Mouse (Mus musculus): ENCODE results near the gene Odf3. TPM values are rescaled to one million over a fixed set of nuclear protein-coding genes. Genes with fewer than 3 reads are reported as not detected.

The Odf3 gene
- polyA plus RNA-seq, 1 experiment, result 0.13 TPM

DNA sequence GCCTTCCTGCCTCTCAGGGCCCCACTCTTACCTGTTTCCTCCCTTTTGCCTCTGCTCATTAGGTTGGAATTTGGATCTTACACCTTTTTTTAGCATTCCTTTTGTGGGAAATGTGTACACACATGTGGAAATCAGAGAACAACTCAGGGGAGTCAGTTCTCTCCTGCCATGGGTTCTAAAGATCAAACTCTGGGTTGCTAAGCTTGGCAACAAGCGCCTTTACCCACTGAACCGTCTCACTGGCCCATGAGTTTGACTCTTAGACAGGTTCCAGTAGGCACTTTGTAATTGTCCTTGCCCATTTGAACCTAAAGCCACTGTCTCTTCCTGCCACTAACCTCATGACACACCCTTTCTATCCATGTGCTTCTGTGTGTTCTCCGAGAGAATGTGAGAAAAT is 47.0 kb downstream of the Odf3 start:
- no peaks in the 10 kb centered on the region for H3K4me1 ChIP-seq (ENCODE audit: control insufficient read depth, insufficient read depth, low read length)
- no peak for DNase-seq
- no peak overlapping the region for H3K27ac ChIP-seq (ENCODE audit: insufficient read depth, low read length)
- no peaks in the 10 kb centered on the region for H3K27me3 ChIP-seq (ENCODE audit: control insufficient read depth, insufficient read depth, low read length)
- no peak overlapping the region for H3K4me3 ChIP-seq (replicated peaks; ENCODE audit: insufficient read depth, low read depth, low read length)
- WGBS, result 88% methylated on average over 3 of the region's 3 CpGs
- TF ChIP-seq CTCF (IDR thresholded peaks at IDR 0.05; ENCODE audit: borderline replicate concordance, insufficient read depth, low read depth, low read length) (no peak), POLR2A (IDR thresholded peaks at IDR 0.05; ENCODE audit: borderline replicate concordance, insufficient read depth, low read length) (no peak)

DNA sequence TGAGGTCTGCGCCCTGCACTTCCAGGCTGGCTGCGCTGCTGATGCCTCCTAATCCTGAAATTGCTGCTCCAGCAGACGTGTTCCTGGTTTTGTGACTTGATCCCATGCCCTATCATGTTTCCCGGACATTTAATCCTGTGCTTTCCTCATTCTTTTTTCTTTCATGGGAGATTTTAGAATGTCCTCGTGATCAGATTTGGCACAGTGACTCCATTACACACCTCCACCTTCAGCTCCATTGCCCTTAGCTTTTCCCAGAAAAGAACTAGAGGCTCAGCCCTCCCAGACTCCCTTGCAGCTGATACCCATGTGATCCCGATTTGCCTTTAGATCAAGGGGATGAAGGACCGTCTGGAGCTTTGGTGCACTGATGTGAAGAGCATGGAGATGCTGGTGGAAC is 50.3 kb downstream of the Odf3 start:
- no peak for DNase-seq
- 90% methylated on average over 7 of the region's 7 CpGs for WGBS
- TF ChIP-seq CTCF (IDR thresholded peaks at IDR 0.05; ENCODE audit: borderline replicate concordance, insufficient read depth, low read depth, low read length) (no peak), POLR2A (IDR thresholded peaks at IDR 0.05; ENCODE audit: borderline replicate concordance, insufficient read depth, low read length) (no peak)
- Histone ChIP-seq H3K4me3 (replicated peaks; ENCODE audit: insufficient read depth, low read depth, low read length) (no peak overlapping the region), H3K27ac (ENCODE audit: insufficient read depth, low read length) (no peak overlapping the region), H3K4me1 (ENCODE audit: control insufficient read depth, insufficient read depth, low read length) (no peaks in the 10 kb centered on the region), H3K27me3 (ENCODE audit: control insufficient read depth, insufficient read depth, low read length) (no peaks in the 10 kb centered on the region)

DNA sequence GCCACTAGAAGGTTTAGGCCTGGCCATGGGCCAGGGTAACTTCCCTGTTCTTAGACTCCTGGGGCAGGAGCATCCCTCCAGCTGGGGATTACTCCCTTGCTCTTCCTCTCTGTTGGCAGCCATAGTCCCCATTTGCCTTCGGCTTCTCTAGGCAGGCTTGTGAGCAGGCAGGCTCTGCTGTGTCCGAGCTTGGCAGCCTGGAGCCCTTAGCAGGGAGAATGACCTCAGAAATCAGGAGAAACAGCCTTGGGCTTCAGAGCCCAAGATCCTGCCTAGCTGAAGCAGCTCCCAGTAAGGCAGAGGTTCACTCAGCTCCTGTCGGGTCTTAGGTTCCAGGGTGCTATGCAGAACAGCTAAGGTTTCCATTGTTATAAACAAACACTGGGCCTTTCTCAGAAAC is 51.5 kb downstream of the Odf3 start:
- Histone ChIP-seq H3K27ac (ENCODE audit: insufficient read depth, low read length) (no peak overlapping the region), H3K4me3 (replicated peaks; ENCODE audit: insufficient read depth, low read depth, low read length) (no peak overlapping the region), H3K27me3 (ENCODE audit: control insufficient read depth, insufficient read depth, low read length) (no peaks in the 10 kb centered on the region), H3K4me1 (ENCODE audit: control insufficient read depth, insufficient read depth, low read length) (no peaks in the 10 kb centered on the region)
- DNase-seq, result no peak
- TF ChIP-seq CTCF (IDR thresholded peaks at IDR 0.05; ENCODE audit: borderline replicate concordance, insufficient read depth, low read depth, low read length), result no peak
- TF ChIP-seq POLR2A (IDR thresholded peaks at IDR 0.05; ENCODE audit: borderline replicate concordance, insufficient read depth, low read length), result no peak
- WGBS, result 59% methylated on average over 3 of the region's 3 CpGs

DNA sequence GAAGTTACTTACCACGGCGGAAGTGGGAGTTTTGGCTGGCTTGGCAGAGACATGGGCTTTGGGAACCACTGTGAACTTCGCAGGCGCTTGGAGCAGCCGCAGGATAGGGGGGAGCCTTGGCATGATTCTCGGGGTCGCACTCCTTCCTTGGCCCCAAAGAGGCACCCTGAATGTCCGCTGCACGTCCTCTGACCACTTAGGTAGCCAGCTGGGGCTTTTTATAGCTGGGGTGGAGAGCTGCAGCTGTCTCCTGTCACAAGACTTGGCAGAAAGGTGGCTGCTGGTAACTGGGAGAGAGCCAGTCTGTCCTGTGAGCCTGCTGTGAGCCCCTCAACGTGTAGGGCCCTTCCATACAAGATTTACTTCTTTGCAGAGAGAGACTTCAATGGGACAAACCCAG is 52.6 kb downstream of the Odf3 start, which contains the start of gene Cox8b:
Gene Cox8b (minus strand): TSS at position 227 of the 400 bp plus-strand sequence.
- DNase-seq, result no peak
- TF ChIP-seq CTCF (IDR thresholded peaks at IDR 0.05; ENCODE audit: borderline replicate concordance, insufficient read depth, low read depth, low read length) (no peak), POLR2A (IDR thresholded peaks at IDR 0.05; ENCODE audit: borderline replicate concordance, insufficient read depth, low read length) (no peak)
- no peaks in the 10 kb centered on the region for H3K4me1 ChIP-seq (ENCODE audit: control insufficient read depth, insufficient read depth, low read length)
- no peak within 1 kb of the TSS for H3K27ac ChIP-seq (ENCODE audit: insufficient read depth, low read length)
- no peaks in the 10 kb centered on the region for H3K27me3 ChIP-seq (ENCODE audit: control insufficient read depth, insufficient read depth, low read length)
- no peak within 1 kb of the TSS for H3K4me3 ChIP-seq (replicated peaks; ENCODE audit: insufficient read depth, low read depth, low read length)
- 8% methylated on average over 10 of the region's 10 CpGs for WGBS

Other genes with a start within 250 kb of the Odf3 start
- not detected in 2 replicates for gene Olfr46, start 246.5 kb upstream of the Odf3 start, polyA plus RNA-seq (2012; rRNA removed)
- not detected in 2 replicates for gene Olfr61, start 218.8 kb upstream of the Odf3 start, polyA plus RNA-seq (2012; rRNA removed)
- gene Olfr53, start 201.4 kb upstream of the Odf3 start, polyA plus RNA-seq (2012; rRNA removed), result not detected in 2 replicates
- not detected in 2 replicates for gene Olfr539, start 187.9 kb upstream of the Odf3 start, polyA plus RNA-seq (2012; rRNA removed)
- gene Olfr45, start 165.9 kb upstream of the Odf3 start, polyA plus RNA-seq (2012; rRNA removed), result not detected in 2 replicates
- gene Olfr541, start 150.5 kb upstream of the Odf3 start, polyA plus RNA-seq (2012; rRNA removed), result not detected in 2 replicates
- 0.18 and 0.25 TPM in 2 replicates for gene Cyp2e1, start 84.1 kb upstream of the Odf3 start, polyA plus RNA-seq (2012; rRNA removed)
- gene Syce1, start 60.0 kb upstream of the Odf3 start, polyA plus RNA-seq (2012; rRNA removed), result 0.11 and 0.79 TPM in 2 replicates
- gene Zfp941, start 25.6 kb upstream of the Odf3 start, polyA plus RNA-seq (2012; rRNA removed), result 13.2 and 14.5 TPM in 2 replicates
- gene Urah, start 12.8 kb upstream of the Odf3 start, polyA plus RNA-seq (2012; rRNA removed), result 0.38 and 0.62 TPM in 2 replicates
- not detected in 2 replicates for gene Scgb1c1, start 2.3 kb upstream of the Odf3 start, polyA plus RNA-seq (2012; rRNA removed)
- 0.15 and 0.25 TPM in 2 replicates for gene Gm45785, start 8.5 kb downstream of the Odf3 start, polyA plus RNA-seq (2012; rRNA removed)
- 71.1 and 74.7 TPM in 2 replicates for gene Ric8a, start 9.2 kb downstream of the Odf3 start, polyA plus RNA-seq (2012; rRNA removed)
- gene Bet1l, start 9.8 kb downstream of the Odf3 start, polyA plus RNA-seq (2012; rRNA removed), result 30.8 TPM in 2 replicates
- gene Psmd13, start 34.2 kb downstream of the Odf3 start, polyA plus RNA-seq (2012; rRNA removed), result 107 and 109 TPM in 2 replicates
- gene Sirt3, start 34.5 kb downstream of the Odf3 start, polyA plus RNA-seq (2012; rRNA removed), result 93.6 and 99.4 TPM in 2 replicates
- 4.9 and 7.9 TPM in 2 replicates for gene Cox8b, start 52.6 kb downstream of the Odf3 start, polyA plus RNA-seq (2012; rRNA removed)
- 0.18 and 0.54 TPM in 2 replicates for gene Nlrp6, start 73.1 kb downstream of the Odf3 start, polyA plus RNA-seq (2012; rRNA removed)
- gene Pgghg, start 93.6 kb downstream of the Odf3 start, polyA plus RNA-seq (2012; rRNA removed), result 5.6 and 6.6 TPM in 2 replicates
- 0.16 TPM in 1 of 2 replicates, not detected in the other for gene Ifitm5, start 102.5 kb downstream of the Odf3 start, polyA plus RNA-seq (2012; rRNA removed)
- not detected in 2 replicates for gene Gm45717, start 108.1 kb downstream of the Odf3 start, polyA plus RNA-seq (2012; rRNA removed)
- 31.7 and 35.3 TPM in 2 replicates for gene Ifitm2, start 108.2 kb downstream of the Odf3 start, polyA plus RNA-seq (2012; rRNA removed)
- gene Ifitm1, start 119.4 kb downstream of the Odf3 start, polyA plus RNA-seq (2012; rRNA removed), result 19.9 and 20.0 TPM in 2 replicates
- gene Ifitm3, start 163.0 kb downstream of the Odf3 start, polyA plus RNA-seq (2012; rRNA removed), result 44.4 and 47.9 TPM in 2 replicates
- gene Ifitm6, start 170.1 kb downstream of the Odf3 start, polyA plus RNA-seq (2012; rRNA removed), result 0.56 and 0.87 TPM in 2 replicates
- gene Gm17387, start 181.3 kb downstream of the Odf3 start, polyA plus RNA-seq (2012; rRNA removed), result not detected in 2 replicates
- gene B4galnt4, start 213.3 kb downstream of the Odf3 start, polyA plus RNA-seq (2012; rRNA removed), result 79.0 and 90.6 TPM in 2 replicates
- gene Pkp3, start 230.4 kb downstream of the Odf3 start, polyA plus RNA-seq (2012; rRNA removed), result 9.6 and 11.2 TPM in 2 replicates

All from cerebellum, adult 2 months (tissue).